Mouse (Mus musculus): ENCODE results near the gene Rab43.
"Not testable (repeated sequence)": the region's sequence is repeated elsewhere in the genome, so short reads cannot be mapped to it uniquely, and the experiment has no call there.

Rab43 gene

DNA sequence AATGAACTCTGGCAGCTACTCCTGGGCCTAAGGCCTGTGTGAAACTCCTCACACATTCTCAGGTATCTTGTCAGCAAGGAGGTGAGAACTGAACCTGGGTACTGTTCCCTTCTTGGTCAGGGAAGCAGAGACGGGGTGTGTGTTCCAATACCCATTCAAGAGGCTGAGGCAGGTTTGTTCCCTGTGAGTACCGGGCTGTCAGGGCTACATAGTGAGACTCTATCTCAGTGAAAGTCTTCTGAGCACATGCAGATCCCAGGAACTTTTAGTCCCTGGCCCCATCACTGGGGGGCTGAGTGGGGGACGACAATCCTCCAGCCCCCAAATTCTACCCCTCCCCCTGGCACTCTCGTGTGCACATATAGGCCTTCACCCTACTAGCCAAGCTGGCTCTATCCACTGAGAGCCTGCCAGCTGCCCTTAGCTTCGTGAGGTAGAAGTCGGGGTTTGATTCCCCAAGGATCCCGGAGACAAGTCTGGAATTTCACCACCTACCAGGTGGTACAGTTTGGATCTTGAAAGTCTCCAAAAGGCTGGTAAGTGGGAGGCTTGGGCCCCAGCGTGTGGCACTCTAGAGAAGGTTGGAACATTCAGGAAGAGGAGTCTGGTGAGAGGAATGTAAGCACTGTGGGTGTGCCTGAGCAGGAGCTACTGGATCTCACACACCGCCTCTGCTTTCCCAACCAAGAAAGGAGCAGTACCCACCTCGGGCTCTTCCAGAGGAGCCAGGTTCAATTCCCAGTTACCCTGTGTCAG, 31.2 kb downstream of the Rab43 start:
- no peak for DNase-seq

DNA sequence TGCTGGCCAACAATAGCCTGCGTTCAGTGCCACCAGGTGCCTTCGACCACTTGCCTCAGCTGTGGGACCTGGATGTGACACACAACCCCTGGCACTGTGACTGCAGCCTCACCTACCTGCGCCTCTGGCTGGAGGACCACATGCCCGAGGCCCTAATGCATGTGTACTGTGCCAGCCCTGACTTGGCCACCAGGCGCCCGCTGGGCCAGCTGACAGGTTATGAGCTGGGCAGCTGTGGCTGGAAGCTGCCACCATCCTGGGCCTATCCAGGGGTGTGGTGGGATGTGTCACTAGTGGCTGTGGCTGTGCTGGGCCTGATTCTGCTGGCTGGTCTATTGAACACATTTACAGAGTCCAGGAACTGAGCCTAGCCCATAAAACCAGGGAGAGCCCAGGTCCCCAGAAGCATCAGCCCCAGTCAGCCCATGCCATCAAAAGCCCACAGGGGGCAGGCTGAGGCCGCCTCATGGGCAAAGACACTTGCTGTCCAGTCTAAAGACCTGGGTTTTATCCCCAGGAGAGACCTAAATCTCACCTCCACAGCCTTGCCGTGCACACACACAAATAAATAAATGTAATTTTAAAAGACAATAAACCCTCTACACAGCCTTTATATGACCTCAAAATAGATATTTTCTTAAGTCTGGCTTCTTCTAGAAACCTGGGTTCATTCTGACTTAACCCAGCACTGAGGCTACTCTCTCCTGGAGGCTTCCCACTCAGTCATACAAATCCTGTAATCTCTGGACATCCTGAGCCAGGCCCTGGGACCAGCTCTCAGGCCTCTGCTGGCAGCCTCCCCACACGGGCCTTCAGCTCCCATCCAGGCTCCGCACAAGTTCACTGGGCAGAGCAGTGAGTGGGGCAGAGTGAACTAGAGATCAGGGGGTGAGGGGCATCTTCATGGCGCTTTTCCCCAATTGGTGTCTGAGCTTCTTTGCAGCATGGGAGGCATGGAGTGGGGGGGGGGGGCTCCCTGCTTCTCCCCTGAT, 32.5 kb downstream of the Rab43 start:
- DNase-seq: no peak

DNA sequence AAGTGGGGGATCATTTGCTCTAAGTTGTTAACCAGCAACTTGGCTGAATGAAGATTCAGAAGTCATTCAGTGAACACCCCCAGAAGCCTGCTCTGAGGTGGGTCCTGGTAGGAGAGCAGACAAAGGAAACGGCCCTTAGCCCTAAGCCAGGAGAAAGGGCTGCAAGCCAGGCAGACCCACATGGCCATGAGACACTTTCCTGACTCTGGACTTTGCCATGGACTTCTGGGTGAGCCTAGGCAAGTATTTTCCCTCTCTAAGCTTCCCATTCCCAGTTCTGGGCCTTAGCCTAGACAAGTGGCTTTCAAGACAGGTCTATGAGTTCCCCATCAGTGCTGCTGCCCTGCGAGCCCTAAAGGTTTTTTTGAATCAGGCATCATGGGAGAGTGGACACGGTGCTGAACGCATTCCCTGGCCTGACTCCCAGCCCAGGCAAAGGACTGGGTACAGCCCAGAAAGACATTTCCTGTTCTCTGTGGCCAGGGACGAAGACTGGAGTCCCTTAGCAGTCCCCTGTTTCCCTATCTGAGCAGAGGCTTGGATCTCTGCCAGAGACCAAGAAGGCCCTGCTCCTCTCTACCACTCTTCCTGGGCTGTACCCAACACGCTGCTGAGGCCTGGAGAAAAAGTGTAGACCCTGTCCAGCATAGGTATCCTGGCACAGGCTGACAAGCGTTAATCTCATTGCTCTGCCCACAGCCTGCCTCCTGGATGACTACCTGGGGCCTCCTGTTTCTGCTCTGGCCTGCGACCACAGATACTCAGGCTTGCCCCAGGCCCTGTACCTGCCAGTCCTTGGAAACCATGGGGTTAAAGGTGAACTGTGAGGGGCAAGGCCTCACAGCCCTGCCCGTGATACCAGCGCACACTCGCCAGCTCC, 33.4 kb downstream of the Rab43 start:
- no peak for DNase-seq

DNA sequence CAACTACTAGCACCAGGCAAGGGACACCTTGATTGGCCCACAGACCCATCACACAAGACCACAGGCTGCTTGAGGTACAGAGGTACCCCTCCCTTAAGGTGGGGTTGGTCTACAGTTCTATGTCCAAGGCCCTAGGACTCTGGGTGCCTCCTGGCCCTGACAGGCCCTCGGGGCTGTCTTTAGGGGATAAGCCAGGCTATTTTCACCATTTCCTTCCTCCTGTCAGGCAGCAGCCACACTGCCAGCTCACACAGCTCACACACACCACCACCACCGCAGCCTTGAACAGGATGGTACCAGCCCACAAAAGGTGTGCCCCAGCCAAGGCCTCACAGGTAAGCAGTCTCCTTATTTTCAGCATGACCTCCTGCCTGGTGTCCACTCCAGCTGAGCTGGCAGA, 34.1 kb downstream of the Rab43 start, which contains the start of gene Gp9:
TSS of gene Gp9 (plus strand) at position 231 of the 400 bp plus-strand sequence.
- no peak for DNase-seq

DNA sequence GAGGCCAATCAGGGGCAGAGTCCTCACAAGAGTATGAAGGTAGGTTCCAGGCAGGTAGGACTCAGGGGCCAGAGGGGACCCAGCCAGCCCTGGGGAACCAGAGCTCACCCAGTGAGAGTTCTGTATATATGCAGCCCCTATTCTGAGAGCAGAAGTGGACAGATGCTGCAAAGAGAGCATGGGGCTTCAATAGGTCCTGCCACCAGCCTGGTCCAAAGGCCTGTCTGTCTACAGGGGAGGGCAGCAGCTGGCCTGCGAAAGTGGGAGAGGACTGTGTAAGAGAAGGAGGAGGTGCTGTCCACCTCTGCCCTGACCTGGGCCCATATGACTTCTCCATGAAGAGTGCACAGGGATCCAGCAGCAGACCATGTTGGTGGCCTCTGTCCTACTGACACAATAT, 35.3 kb downstream of the Rab43 start:
- no peak for DNase-seq

DNA sequence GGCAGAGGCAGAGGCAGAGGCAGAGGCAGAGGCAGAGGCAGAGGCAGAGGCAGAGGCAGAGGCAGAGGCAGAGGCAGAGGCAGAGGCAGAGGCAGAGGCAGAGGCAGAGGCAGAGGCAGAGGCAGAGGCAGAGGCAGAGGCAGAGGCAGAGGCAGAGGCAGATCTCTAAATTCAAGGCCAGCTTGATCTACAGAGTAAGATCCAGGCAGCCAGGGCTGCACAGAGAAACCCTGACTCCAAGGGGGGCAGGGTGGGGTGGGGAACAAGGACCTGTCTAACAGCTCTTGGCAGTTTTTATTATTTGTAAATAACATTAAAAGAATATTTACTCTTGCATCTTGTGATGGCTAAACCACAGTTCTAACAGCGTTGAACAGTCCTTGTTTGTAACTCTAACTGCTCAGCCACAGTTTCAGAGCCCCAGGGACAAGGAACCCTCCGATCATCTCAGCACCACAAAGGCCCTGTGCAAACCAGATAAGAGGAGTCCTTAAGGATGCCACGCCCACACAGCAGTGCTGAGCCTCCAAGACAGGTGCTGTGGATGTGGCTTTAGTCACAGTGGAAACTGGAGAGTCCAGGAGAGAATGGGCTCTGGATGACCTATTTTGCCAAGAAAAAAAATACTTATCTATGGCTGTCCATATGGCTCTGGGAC, 36.2 kb downstream of the Rab43 start:
- DNase-seq: peak; percentile 91

DNA sequence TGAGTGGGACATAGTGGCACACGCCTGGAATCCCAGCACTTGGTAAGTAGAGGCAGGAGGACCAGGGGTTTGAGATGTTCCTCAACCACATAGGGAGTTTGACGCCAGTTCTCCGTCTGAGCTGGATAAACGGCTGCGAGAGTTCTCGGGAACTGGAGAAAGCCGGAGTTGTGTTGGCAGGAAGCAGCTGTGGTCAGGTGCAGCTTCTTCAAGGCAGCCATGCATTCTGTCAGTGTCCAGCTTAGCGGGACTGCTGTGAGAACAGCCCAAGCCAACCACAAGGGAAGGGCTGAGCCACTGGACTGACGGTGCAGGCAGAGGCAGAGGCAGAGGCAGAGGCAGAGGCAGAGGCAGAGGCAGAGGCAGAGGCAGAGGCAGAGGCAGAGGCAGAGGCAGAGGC, 37.1 kb downstream of the Rab43 start:
- DNase-seq: no peak

DNA sequence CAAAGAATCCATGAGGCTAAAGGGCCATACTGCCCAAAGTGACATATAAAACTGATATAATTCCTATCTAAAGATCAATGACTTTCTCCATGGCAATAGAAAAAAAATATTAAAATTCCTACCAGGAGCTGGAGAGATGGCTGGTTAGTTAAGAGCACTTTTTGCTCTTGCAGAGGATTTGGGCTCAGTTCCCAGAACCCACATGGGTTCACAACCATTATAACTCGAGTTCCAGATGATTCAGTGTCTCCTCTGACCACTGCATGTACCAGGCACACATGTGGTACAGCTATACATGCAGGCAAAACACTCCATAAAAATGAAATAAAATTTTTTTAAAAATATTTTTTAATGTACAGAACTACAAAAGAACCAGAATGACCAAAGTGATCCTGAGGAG, 37.5 kb downstream of the Rab43 start:
- DNase-seq: no peak

DNA sequence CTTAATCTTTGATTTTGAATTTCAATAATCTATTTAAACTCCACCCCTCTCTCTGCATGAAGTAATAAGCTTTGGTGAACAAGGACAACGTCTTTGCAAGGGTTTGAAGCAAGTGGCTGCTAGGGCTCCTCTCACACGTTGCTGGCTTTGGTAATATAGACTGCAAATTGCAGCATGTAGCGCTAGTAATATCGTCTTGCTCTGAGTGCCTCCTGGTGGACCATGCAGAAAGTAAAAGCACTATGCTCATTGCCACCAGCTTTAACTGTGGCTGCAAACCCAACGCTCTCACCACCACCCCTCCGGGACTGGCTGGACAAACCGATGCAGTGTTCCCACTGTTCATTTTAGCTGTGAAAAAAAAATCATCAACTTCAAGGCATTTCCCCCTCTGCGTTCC, 41.3 kb downstream of the Rab43 start:
- DNase-seq: peak; percentile 32

DNA sequence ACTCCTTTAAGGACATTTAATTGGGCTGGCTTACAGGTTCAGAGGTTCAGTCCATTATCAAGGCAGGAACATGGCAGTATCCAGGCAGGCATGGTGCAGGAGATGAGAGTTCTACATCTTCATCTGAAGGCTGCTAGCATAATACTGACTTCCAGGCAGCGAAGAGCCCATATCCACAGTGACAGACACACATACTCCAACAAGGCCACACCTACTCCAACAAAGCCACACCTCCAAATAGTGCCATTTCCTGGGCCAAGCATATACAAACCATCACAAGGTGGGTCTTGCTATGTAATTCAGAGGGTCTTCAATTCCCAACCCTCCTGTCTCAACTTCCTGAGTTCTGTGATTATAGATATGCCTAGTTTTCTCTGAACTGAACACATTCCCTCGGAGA, 47.7 kb downstream of the Rab43 start:
- not testable (repeated sequence) for DNase-seq

DNA sequence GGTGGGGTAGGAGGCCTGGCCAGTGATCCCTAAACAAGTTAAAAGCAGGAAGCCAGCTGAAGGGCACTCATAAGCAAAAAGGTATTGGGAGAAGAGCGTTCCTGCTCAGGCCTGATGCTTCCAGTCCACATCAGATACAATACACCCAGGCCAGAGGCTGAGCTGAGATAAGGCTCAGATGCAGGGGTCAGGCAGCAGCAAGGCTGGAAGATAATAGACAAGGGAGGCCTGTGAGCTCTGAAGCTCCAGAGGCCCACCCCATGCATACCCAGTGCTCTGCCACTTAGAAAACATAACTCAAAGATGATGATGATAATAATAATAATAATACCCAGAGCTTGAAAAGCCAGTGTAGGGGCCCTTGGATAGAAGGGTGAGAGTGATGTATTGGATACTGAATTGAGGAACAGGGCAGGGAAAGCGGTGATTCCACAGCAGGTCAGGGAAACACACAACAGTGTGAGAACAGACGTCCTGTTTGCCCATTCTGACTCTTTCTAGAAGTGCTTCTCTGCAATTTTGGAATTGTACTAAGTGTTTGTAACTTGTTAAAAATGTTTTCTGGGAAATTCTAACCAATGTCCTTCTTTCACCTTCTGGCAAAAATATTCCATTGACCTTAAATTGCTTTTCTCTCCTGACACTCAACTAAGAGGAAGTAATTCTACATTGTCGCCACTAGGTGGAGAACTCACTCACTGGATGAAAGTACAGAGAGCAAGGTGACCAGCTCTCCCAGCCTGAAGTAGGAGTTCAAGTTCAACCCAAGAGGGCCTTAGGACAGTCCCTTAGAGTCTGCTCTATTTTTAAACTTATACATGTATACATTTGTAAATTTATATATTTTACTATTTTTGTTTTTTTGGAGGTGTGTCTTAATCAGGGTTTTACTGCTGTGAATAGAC, 48.3 kb downstream of the Rab43 start:
- peak; percentile 83 for DNase-seq

DNA sequence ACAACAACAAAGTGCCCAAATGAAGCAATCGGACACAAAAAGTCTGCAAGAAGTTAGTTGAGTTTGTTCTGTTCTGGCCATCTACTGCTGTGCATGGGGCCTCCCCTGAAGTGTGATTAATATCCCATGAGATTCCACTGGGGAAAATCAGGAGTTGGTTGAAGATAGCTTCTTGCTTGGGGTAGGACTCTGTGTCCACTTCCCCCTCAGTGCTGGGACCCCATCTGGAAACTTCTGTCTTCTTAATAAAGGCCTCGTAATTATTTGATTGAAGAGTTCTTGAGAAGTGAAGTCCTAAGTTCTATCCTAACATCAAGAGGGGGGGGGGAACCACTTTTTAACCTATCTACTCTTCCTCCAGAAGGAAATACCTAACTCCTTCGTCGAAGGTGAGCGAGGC, 49.8 kb downstream of the Rab43 start:
- DNase-seq: no peak

DNA sequence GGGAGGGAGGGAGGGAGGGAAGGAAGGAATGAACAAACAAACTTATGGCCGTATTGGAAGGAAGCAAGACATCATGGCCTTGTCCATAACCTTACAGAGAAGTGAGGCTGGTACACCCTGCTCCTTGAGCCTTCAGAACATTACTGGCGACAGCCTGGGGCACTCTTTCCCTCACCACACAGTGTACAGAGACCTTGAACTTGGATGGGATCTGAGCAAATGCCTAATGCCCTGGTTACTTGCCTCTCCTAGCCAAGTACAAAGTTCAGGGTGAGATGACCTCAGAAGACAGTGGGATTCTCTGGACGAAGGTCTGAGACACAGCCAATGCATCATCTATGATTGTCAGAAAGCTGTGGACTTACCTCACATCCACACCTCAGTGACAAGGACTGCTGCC, 52.1 kb downstream of the Rab43 start:
- no peak for DNase-seq

DNA sequence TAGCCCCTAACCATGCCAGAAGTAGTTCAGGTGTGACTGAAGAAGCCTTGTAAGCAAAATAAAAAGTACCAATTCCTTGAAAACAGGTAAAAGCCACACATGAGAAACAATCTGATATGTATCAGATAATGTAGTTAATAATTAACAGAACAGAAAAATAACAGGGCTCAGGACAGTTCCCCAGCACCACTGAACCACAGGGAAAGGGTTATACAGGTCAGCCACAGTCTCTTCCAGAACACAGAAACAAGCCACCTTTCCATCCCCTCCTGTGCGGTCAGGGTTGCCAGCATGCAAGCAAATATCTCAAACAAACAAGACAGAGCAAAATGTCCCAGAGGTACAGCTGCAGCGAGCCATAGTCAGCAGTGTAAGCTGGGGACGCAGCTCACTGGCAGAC, 52.6 kb downstream of the Rab43 start:
- DNase-seq: no peak

DNA sequence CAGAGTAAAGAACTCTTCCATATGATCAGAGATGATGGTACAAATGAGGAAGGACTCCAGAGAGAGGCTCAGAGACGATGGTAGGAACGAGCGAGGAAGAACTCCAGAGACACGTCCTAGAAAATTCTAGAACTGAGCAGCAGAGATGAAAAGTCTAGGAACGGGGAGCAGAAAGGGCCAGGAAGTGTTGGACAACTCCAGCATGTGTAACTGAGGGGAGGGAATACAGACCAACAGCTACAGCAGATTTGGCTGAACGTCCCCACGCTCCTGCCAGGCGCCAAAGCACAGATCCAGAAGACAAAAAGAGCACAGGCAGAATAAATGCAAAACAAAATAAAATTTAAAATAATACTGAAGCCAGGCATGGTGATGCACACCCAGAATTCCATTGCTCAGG, 55.1 kb downstream of the Rab43 start:
- no peak for DNase-seq

DNA sequence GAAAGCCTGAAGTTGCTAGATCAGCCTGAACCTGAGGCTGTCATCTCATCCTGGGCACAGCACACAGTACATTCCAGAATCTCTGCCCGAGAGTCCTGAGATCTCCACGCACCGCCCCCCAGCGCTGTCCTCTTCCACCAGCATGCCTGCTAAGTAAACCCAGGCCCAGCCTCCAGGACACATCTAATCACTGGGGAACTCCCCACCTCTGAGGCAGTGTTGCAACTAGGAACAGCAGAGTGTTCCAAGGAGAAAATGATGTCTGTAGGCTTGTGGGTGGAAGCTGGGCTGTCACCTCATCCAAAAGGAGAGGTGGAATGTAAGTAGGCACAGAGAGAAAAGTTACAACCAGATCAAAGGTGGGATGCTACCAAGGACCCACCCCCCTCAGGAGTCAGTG, 56.8 kb downstream of the Rab43 start:
- DNase-seq: no peak

DNA sequence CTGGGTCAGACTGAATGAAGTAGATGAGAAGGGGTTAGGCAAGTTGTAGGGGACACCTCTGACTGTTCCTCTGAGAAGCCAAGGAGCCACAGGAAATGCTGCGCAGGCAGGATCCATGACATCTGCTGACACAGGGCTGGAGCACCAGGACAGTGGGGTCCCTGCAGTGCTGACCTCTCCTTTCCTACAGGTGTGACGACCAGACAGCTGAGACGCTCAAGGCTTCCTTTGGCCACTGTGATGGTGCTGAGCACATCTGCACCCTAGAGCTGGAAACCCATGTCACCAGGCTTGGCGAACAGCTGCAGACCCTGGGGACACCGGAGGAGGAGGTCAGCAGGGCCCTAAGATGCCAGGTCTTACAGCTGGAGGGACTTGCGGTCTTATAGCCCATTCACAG, 60.4 kb downstream of the Rab43 start:
- DNase-seq: no peak

DNA sequence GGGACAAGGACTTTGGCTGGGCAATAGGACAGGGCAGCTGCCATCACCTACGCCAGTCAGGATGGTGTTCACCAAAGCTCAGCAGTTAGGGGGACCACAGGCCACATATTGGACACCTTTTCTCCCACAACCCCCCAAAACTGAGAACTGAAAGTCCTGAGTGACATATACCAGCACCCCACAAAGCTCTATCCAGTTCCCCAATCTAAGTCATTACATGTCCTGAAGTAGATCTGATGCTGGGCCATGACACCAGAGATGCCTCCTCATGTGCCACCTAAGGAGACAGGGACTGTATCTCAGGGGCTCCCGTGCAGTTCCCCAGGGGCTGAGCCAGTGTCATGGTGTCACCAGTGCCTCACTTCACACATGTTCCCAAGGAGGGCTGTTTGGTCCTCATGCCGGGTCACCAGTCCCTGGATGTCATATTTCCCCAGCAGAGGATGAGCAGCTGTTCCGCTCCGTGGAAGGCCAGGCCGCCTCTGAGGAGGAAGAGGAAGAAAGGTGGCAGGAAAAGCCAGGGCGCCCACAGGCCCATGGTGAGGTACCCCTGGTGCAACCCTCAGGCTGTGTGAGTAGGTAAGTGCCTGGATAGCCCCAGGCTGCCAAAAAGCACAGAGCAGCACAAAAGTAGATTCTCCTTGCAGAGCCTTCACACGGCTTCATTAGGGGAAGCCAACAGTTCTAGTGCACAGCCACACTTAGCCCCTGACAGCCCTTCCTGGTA, 61.6 kb downstream of the Rab43 start:
- DNase-seq: no peak

DNA sequence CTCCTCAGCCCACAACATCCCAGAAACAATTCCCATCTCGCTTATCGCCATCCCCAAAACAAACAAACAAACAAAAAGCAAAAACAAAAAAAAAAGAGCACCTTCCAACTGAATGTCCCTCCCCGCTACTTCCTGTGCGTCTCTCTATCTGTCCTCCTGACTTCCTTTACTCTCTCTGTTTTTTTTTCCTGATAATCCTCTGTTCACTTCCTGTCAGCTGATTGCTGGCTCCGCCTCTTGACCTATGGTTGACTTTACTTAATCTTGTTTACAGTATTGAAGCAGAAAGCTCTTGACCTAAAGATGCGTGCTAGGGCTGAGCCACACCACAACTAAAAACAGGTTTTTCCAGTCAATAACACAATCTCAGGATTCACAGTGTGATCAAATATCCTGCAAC, 63.4 kb downstream of the Rab43 start:
- no peak for DNase-seq

DNA sequence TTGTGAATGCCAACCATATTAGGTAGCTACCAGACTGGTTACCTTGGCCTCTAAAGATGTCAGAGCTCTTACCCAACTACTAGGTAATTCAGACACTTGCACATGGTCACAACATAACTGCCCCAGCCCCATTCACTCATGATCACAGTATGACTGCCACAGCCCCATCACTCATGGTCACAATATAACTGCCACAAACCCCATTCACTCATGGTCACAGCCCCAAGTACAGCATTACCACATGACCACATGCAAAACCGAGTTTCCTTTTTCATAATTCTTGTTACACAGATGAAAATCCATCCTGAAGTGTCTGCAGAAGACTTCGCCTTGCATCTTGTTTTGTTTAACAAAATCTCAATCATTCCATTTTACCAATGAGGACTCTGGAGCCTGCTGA, 63.9 kb downstream of the Rab43 start:
- no peak for DNase-seq

DNA sequence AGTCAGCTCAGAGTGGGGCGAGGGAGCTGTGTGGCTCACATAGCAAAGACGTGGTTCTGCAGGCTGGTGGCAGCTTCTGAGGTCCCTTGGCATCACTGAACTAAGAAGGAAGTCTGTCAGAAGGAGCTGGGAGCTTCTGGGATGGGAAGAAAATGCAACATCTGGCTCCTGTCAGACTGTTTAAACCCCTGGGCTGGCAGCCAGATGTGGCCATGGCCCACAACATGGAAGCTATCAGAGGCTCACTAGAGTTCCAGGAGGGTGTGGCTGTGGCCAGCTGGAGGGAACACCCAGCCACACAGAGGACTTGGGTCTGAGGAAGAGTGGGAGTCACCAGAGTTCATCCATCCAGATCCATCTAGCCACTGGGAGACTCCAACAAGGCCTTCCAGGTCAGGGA, 65.1 kb downstream of the Rab43 start:
- DNase-seq: peak; percentile 75
